Mouse (Mus musculus) ovary, postnatal 10 days (tissue): ENCODE data around the gene 9530068E07Rik.
A peak's percentile ranks its signal among the peaks of the same experiment; 100 is the strongest.
"Not testable (repeated sequence)": the region's sequence is repeated elsewhere in the genome, so short reads cannot be mapped to it uniquely, and the experiment has no call there.

Experiments
- DNase-seq: peaks from one replicate; pipeline ENCODE4 v3.0.0; 2022; ENCODE audit warnings: low spot score

Gene 9530068E07Rik

DNA sequence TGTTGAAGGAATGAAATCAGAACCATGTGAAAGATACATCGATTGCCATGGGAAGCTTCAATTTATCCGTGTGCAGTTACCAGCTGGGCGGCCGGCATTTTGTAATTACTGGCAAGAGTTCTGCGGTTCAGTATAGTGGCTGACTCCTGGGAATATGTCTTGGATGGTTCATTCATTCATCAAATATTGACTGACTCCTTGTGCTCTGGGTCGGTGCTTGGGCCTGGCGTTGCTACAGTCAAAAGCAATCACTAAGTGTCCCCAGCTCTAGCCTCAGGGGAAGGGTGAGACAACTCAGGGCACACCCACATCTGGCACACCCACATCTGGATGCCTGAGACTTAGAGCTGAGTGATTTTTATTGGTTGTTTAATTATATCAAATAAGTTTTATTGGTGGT lies 22.4 kb upstream of the 9530068E07Rik start:
- DNase-seq, result no peak

DNA sequence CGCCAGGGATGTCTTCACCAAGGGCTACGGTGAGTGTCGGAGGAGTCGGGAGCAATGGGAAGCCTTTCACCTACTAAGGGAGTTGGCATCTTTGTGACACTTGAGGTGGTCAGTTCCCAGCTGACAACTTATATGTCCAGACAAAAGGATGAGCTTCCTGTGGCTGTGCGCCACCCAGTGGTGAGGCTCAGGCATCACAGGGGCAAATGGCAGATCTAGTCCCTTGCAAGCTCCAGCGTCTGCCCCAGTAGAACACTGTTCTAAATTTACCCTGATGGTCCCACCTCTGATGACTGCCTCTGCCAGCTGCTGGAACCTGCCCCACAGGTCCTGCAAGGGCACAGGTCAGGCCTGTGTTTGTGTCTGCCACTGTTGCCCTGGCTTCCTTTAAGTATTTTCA lies 21.9 kb upstream of the 9530068E07Rik start:
- DNase-seq, result peak; percentile 29

DNA sequence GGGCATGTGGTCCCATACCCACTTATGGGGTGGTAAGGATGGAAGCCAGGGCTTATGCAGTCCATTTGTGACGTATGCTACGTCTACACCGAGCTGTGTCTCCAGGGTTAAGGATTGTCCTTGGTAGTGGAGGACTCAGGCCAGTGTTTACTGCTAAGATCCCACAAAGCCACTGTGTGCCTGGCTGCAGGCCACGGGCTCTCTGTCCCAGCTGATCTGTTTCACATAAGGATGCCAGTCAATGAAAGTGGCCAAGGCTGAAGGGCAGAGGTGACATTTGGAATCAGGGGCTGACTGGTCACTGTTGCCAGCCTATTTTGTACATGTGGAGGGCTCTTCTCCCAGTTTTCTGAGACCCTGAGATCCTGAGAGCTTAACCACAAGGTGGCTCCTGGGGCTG lies 18.6 kb upstream of the 9530068E07Rik start:
- no peak for DNase-seq

DNA sequence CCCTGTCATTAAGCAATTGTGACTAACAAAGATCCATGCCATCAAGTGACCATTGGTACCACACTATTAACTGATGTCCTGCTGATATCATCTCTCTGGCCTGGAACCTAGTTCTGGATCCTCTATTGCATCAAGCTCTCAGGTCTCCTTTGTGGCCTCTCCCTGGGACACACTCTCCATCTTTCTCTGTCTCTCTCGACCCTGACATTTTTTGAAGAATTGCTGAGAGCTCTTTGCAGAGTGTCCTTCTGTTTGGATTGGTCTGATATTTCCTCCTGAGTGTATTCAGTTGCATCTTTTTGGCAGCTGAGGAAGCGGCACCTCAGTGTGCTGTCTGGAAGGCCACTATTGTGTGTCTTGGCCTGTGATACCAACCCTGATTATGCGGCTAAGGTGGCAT lies 17.0 kb upstream of the 9530068E07Rik start:
- DNase-seq, result no peak

DNA sequence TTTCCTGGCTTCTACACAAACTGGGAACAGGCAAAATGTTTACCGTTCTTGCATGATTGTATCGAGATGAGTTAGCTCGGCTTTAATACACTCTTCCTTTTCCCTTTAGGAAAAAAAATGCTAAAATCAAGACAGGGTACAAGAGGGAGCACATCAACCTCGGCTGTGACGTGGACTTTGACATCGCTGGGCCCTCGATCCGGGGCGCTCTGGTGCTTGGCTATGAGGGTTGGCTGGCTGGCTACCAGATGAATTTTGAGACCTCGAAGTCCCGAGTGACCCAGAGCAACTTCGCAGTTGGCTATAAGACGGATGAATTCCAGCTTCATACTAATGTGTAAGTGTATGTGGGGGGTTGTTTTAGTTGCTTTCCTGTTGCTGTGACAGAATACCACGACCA lies 12.5 kb upstream of the 9530068E07Rik start:
- no peak for DNase-seq

DNA sequence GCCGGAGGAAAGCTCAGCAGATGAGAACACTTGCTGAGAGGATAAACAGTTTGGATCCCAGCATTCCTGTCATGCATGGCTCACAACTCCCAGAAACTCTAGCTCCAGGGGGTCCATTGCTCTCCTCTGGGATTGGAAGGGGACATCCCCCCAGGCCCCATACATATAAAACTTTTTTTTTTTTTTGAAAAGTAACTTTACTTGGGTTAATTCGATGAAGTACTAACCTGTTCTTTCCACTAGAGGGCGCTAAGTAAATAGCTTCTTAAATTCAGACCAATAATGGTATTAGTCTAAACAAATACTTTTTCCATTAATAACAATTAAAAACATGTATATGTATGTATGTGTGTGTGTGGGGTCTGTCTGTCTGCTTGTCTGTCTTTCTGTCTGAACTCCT lies 11.6 kb upstream of the 9530068E07Rik start:
- no peak for DNase-seq

DNA sequence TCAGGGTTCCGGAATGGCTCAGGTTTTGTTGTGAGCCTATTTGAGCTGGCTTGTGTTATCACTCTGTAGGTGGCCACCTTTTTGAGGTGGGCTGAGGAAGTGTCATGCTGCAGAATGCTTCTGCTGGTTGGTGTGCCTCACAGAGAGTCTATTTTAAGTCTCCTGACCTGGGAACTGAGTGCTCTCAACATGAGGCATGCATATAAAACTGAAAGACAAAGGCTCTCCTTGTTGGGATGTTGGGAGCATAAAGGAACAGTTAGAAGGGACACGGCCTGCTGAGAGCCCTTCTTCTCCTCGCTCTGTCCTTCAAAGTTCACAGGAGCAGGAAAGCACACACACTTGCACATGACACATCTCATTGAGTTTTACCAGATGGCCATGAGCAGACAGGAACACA lies 9.3 kb upstream of the 9530068E07Rik start:
- no peak for DNase-seq

DNA sequence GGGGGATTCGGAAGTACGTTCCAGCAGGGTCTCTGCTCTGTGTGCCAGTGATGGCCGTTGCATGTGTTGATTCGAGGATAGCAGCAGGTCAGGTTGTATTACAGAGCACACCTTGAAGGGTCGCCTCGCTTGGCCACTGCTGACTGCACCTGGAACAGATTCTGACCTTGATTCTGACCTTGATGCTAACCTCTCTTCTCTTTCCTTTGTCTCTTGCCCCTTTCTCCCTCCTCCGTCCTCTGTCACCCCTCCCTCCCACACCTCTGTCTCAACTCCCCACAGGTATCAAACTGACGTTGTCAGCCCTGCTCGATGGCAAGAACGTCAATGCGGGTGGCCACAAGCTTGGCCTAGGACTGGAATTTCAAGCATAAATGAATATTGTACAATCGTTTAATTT lies 8.1 kb upstream of the 9530068E07Rik start:
- DNase-seq, result no peak

DNA sequence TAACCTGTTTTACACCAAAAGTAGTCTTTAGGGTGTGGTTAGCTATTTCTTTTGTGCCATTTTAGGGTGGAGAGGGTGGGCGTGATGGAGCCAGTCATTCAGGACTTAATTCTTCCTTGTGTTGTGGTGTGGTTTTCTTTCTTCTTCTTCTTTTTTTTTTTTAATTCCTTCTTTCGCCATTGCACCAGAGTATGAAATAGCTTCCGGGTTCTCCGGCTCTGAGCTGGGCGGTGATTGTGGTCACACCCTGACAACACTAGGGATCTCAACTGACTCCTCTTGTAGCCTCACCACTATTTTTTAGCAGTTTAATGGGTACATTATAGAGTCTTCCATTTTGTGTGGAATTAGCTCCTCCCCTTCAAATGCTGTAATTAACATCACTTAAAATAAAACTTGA lies 7.2 kb upstream of the 9530068E07Rik start:
- not testable (repeated sequence) for DNase-seq

DNA sequence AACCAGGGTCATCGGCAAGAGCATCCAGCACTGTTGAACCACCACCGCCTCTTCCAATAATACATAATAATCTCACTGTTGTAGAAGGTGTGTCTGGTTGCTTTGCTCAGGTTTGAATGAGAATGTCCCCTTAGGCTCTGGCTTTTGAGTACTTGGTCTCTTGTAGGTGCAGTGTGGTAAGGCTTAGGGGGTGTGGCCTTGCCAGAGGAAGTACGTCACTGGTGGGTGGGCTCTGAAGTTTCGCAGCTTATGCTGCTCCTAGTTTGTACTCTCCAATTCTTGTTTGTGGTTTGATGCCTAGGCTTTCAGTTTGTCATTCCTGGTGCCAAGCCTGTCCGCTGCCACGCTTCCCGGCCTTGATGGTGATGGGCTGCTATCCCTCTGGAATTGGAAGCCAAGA lies 6.3 kb upstream of the 9530068E07Rik start:
- no peak for DNase-seq

DNA sequence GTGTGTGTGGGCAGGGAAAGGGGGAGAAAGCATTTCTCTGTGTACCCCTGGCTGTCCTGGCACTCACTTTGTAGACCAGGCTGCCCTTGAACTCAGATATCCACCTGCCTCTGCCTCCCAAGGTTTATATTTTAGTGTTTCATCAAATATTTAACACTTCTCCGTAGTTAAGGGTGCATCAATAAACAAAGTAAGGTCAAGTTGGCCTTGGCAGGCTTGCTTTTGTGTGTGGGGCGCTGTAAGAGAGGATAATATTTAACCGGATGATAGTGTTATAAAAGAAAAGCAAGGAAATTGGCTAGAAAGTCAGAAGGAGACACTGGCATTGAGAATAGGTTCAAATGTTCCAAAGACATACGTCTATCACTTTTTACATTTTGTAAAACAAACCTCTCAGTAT lies 1.7 kb upstream of the 9530068E07Rik start:
- DNase-seq, result no peak

DNA sequence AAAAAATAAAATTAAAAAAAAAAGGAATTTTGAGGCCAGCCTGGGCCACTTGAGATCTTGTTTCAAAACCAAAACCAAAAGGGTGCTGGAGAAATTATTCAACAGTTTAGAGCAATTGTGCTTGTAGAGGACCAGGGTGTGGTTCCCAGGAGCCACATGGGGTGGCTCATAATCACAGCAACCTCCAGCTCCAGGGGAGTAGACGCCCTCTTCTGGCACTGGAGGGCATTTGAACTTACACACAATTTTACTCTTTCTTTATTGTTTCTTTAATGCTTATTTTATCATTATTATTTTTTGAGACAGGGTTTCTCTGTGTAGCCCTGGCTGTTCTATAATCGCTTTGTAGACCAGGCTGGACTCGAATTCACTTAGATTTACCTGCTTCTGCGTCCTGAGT lies 885 bp upstream of the 9530068E07Rik start:
- no peak for DNase-seq

DNA sequence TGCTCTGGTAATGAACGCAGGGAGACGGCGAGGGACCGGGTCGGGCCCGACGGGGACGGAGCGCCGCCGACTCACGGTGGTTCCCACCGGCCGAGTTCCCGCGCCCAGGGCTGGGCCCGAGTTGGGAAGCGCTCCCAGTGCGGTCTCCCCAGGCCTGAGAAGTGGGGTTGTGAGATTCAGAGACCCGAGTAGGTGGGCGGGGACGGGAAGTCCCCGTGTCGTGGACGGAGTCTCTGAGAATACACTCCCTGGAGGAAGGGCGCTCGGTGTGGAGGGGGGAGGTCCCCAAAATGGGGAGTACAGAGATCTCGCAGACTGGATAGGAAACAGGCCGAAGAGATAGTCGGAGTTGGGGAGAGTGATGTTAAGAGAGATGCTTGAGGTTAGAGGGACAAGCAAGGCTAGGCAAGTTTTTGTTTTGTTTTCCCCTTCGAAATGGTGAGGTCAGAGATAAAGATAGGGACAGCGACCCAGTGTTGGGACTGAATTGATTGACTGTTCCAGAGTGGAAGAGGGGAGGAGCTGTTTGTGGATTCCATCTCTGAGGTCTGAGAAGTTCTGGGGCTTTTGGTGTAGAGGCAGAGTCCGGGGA lies 465 bp downstream of the 9530068E07Rik start:
- no peak for DNase-seq

DNA sequence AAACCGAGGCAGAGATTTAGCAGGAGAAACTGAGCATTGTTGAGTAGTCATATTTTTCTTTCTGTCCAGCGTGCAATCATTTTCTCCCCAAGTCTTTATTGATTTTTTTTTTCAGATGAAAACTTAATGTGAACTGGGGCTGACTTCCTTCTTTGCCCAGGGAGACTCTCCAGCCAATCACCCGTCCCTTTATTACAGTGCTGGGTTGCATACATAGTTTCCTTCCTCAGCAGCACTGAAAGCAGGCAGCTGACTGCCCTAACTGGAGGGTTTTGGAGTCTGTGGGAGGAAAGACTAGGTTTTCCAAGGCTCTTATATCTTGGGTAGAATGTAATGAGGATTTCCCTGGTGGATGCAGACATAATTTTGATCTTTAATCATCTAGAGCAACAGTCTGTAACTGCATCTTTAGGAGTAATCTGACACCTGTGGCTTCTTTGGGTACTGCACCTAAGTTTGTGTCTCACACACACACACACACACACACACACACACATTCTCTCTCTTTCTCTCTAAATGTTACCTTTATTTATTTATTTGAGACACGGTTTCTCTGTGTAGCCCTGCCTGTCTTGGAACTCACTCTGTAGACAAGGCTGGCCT lies 1.3 kb downstream of the 9530068E07Rik start:
- DNase-seq, result no peak

DNA sequence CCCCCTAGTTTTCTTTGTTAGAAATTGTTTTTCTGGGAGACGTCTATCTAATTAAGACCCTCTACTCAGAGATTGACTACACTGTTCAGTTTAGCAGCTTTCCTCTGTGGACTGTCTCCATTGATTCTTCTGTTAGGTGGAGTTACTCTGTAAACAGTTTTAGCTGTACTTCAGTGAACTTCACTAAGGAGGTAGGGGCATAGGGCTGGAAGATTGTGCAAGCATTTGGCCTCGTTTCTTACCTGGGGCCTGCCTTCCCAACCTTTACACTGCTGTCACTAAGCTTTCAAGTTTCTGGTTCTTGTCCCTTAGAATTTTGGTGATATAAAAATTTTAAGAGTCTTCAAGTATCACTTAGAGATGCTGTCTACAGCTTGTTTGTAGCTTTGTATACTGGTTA lies 5.2 kb downstream of the 9530068E07Rik start:
- DNase-seq, result no peak

DNA sequence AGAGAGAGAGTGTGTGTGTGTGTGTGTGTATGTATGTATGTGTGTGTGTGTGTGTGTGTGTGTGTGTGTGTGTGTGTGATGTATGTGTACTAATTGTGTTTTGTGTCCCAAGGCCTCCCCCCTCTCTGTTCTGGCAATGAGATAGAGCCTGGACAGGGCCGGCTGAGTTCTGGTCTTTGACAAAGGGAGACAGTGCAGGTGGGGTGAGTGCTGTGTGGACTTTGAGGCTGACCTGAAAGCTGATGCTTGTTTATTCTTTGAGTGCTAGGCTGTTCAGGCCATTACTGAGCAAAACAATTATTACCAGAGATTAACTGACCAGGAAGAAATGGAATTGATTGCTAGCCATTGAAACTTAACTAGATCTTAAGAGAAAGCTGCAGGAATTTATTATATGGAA lies 6.3 kb downstream of the 9530068E07Rik start:
- no peak for DNase-seq

DNA sequence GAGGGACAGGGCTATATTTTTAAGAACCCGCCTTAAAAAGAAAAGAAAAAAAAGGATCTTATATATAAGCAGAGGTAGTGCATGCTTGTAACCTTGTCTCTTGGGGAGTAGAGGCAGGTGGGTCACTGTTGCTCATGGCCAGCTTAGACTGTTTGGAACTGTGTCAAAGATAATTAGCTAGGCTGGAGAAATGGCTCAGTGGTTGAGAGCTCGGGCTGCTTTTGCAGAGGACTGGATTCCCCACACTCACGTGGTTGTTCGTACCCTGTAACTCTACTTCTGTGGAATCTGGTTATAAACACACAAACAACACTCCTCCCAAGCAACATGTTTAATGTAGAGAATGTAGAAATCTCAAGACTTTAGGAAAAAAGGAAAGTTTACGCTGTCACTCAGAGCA lies 8.0 kb downstream of the 9530068E07Rik start:
- DNase-seq, result no peak

DNA sequence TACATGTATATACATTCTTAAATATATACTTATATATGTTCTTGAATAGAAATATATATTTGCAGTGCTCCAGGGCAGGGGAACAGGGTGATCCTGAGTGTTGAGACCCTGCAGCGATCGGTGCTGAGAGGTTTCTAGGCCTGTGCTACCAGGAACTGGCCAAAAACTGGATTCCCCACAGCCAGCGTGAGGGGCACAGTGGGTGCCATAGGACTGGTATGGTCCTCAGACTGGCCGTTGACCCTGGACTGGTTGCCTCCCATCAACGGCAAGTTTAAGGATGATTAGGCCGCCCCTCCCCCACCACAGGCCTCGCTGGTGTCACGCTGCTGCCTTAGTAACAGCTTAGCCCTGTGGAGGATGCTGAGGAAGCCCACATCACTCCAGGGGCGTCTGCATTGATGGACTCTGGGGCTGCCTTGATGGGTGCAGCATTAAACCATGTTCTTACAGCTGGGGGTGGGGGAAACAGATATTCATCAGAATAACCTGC lies 9.0 kb downstream of the 9530068E07Rik start:
- DNase-seq, result no peak

DNA sequence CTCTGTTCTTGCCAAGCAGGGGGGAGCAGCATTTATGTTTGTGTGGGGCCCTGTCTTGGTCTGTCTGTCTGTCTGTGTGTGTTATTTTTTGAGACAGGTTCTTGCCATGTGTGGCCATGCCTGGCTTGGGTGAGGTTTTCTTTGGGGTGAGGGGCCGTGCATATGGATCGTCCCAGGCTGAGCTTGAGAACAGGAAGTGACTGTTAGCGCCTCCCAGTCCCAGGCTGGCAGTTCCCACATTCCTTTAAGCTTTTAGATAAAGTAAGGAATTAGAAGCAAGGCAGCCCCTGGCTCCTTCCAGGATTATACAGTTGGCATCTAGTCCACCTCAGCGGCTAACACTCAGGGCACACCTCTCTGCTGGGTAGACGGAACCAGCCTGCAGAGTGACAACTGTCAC lies 13.1 kb downstream of the 9530068E07Rik start:
- no peak for DNase-seq

DNA sequence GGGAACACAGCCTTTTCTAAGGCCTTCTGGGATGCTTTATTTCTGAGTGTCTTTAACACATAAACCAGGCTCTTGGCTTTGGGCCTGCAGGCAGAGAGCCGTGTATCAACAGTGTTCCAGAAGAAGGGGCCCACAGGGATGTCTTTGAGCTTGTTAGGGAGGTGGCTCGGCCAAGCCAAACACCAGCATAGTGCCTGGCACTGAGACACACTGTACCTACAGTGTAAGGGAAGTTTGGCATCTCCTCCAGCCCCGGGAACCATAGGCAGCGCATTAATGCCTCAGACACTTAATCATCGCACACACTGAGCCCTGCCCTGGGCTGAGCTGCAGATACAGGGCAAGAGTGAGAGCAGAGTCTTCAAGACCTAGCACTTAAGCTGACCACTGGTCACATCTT lies 22.1 kb downstream of the 9530068E07Rik start:
- no peak for DNase-seq

DNA sequence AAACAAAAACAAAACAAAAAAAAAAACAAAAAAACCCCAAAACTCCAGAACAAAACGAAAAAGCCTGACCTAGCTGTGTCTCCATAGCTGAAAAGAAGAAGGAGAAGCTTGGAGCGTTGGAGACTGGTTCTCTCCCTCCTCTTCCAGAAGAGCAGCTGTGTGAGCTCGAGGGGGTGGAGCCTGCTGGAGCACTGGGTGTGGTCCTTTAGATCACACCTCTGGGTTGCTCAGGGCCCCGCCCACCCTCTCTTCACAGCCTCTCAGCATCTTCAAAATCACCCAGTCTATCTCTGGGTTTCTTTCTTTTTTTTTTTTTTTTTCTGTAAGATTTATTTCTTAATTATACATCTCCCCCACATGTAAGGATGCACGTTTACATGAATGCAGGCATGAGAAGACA lies 23.0 kb downstream of the 9530068E07Rik start:
- DNase-seq, result no peak

DNA sequence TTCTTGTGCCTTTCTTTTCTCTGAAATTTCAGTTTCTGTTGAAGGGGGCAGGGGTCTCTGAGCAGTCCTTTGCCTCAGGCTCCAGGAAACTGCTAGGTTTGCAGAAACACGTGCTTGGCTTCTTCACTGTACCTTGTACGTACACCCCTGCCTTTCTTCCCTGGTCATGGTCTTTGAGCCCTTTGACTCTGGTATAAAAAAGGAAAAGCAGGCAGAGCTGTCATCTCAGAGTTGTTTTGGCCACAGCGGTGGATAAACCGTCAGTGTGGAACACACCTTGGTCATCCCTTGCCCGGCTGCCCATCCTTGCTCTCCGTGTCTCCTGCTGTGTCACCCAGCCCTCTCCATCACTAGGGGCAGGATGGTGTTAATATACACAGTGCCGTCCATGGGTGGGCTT lies 23.6 kb downstream of the 9530068E07Rik start:
- DNase-seq, result no peak

DNA sequence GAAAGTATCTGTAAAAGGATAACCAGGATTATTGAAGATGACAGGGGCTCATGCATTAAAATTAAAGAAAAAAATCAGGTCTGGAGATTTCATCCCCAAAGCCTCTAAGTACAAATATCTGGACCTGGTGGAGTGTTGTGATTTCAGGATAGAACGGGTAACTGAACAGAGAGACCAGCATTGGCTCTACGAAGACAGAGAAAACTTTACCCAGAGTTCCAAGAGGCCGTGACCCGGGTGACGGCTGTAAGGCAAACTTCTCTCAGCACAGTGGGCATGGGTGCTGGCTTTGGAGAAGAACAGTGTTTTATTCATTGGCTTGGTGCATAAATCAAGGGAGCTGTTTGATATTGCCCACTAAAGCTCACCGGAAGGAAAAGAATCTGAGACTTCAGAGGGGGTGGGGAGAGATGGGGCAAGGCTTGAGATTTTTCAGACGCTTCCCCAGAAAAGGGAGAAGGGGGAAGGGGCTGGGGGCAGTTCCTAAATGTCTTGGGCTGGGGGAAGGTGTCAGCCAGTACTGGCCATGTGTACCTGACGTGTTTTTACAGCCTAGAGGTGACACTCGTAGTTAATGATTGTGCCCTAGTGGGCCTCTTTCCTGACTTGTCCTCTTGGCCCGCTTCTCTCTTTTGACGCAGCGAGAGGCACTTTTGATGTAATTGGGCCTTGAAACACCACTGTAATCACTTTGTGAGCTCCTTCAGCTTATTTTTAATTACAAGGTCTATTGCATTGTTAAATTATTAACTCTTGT lies 24.2 kb downstream of the 9530068E07Rik start:
- DNase-seq, result no peak
